Mouse (Mus musculus) liver, embryonic 18 days (tissue): ENCODE results near the gene Gon4l. TPM values are rescaled to one million over a fixed set of nuclear protein-coding genes. Genes with fewer than 3 reads are reported as not detected.

ENCODE experiments used
- polyA plus RNA-seq: library from polyadenylated mRNA; depleted of rRNA; stranded (reverse); fragments of >200 nt; gene quantifications from 2 replicates; pipeline ENCODE4 v1.2.3, GENCODE M21; 2012; rRNA removed

The Gon4l gene
- 4.3 and 4.9 TPM in 2 replicates for polyA plus RNA-seq

DNA sequence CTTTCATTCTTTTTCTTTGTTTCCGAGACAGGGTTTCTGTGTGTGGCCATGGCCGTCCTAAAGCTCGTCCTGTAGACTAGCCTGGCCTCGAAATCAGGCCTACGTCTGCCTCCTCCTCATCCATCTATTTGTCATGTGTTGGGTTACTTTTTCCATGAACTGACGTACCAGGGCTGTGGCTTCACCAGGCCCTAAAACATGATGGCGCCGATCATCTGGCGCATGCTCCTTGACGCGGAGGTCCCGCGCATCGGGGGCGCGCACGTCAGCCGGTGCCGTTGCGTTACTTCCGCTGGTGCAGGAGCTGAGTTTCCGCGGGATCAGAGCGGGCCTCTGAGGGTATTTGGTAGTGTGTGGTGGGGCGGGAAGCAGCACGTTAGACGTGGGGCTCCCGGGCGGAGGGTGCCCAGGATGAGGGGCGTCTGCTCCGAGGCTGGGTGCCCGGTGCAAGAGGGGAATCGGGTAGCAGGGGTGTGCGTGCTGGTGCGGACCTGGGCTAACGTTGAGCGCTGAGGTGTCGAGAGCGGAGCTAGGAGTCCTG lies at the start of gene Gon4l:
Gon4l (plus strand) TSS at position 281 of the 541 bp plus-strand sequence.

DNA sequence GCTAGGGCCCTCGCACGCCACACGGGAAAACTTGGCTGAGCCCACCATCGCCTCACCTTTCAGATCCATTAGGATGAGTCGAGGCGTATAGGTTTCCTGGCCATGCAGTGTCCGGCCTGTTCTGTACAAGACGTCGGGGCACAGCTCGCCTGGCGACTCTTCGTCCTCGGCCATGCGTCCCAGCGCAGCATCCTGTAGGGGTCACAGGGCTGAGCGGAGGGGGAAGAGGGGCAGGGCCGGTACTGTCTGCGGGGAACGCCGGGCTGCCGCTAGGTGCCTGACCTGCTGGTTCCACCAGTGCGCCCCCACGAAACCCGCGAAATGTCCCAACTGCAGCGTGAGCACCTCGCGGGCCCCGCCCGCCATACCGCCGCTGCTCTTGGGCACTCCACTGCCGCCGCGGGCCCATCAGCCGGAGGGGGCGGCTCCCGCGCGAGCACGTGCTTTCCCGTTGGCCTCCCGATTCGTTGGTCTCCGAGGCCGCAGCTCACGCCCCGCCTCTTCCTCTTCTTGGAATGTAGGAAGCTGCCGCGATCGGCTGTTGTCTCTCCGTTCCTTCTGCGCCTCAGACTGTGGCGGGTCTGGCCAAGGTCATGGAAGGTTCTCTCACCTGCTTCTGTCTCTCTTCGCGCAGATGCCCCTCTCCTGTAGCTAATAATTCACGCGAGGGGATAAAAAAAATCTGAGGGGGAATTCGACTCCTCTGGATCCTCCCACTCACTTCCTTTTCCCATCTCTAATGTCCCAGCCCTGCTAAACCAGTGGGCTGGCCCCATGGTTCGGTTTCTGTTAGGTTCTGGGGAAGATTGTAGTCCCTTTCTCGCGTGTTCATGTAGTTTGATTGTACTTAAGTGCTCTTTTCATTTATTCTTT lies 78.7 kb downstream of the Gon4l start, which contains the start of gene Msto1:
Msto1 (minus strand) TSS at position 489 of the 873 bp plus-strand sequence.

DNA sequence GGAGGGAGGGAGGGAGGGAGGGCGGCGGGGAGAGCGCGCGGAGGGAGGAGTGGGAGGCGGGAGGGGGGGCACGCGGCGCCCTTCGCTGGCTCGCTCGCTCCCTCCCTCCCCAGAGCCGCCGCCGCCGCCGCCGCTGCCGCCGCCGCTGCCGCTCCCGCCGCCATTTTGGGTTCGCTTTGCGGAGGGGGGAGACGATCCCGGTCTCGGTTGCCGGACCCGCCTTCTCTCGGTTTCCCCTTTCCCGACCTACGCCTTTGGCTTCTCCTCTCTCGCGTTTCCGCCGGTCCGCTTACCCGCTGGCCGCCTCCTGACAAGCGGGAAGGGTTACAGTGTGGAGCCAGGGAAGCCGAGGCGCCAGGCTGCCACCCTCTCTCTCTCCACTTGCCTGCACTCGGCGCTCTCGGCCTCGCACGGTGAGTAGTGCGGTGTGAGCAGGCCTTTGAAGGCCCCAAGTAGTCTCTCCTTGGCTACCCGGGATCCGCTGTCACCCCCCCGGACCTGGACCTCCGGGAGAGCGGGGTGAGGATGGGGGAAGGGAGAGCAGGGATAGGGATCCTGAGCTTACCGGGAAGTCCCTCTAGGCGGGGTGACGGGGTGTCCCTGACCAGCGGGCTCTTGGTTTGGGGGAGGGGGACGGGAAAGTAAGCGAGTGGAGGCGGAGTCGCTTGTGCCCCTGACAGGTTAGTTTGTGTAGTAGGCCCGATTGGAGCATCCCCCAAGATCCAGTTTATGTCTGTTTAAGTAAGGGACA lies 115.7 kb downstream of the Gon4l start, which contains the start of the genes Ash1l and Dap3:
Ash1l (plus strand) TSS at position 47 of the 751 bp plus-strand sequence.
Dap3 (minus strand) TSS at position 606 of the 751 bp plus-strand sequence.

Other genes with a start within 250 kb of the Gon4l start
- 9.6 and 11.4 TPM in 2 replicates for gene Arhgef2, start 229.3 kb upstream of the Gon4l start, polyA plus RNA-seq
- not detected in 2 replicates for gene Rxfp4, start 182.1 kb upstream of the Gon4l start, polyA plus RNA-seq
- 30.7 and 35.2 TPM in 2 replicates for gene Khdc4, start 149.4 kb upstream of the Gon4l start, polyA plus RNA-seq
- 22.1 and 22.6 TPM in 2 replicates for gene Rit1, start 118.4 kb upstream of the Gon4l start, polyA plus RNA-seq
- 0.48 and 0.50 TPM in 2 replicates for gene Syt11, start 60.1 kb upstream of the Gon4l start, polyA plus RNA-seq
- 8.8 and 9.1 TPM in 2 replicates for gene Msto1, start 78.8 kb downstream of the Gon4l start, polyA plus RNA-seq
- 3.3 and 3.8 TPM in 2 replicates for gene Ash1l, start 115.4 kb downstream of the Gon4l start, polyA plus RNA-seq
- 47.8 and 48.9 TPM in 2 replicates for gene Dap3, start 116.0 kb downstream of the Gon4l start, polyA plus RNA-seq